Mouse (Mus musculus) hindbrain, embryonic 13.5 days (tissue): Measurements from ENCODE around the gene Zfp658. TPM values are rescaled to one million over a fixed set of nuclear protein-coding genes. Genes with fewer than 3 reads are reported as not detected.

Source experiments
- ATAC-seq: fragments of 200-750 bp; cut with Nextera tagmentation; 2 replicates; pipeline ENCODE4 v1.8.0; 2017; ENCODE audit warnings: moderate TSS enrichment; ENCODE audit not compliant: low FRiP score
- H3K27ac ChIP-seq: fragments of 300-500 bp; sonication (generic); 2 replicates; pipeline ENCODE4 v1.5.1; 2015; ENCODE audit warnings: inconsistent platforms, mild to moderate bottlenecking, moderate library complexity
- H3K27me3 ChIP-seq: fragments of 300-500 bp; sonication (generic); 2 replicates; pipeline ENCODE4 v1.6.1; 2015; ENCODE audit warnings: mild to moderate bottlenecking, inconsistent platforms
- H3K36me3 ChIP-seq: fragments of 300-500 bp; sonication (generic); 2 replicates; pipeline ENCODE4 v1.6.1; 2015; ENCODE audit warnings: mild to moderate bottlenecking, inconsistent platforms
- H3K4me1 ChIP-seq: fragments of 300-500 bp; sonication (generic); replicated peaks from 2 replicates; pipeline ENCODE4 v1.6.1; 2015; ENCODE audit warnings: inconsistent platforms
- H3K4me2 ChIP-seq: fragments of 300-500 bp; sonication (generic); 2 replicates; pipeline ENCODE4 v1.6.1; 2015; ENCODE audit warnings: inconsistent platforms, mild to moderate bottlenecking, moderate library complexity
- H3K4me3 ChIP-seq: fragments of 300-500 bp; sonication (generic); 2 replicates; pipeline ENCODE4 v1.5.1; 2015; ENCODE audit warnings: mild to moderate bottlenecking, inconsistent platforms
- H3K9ac ChIP-seq: fragments of 300-500 bp; sonication (generic); 2 replicates; pipeline ENCODE4 v1.6.1; 2015; ENCODE audit warnings: mild to moderate bottlenecking, inconsistent platforms
- H3K9me3 ChIP-seq: fragments of 300-500 bp; sonication (generic); 2 replicates; pipeline ENCODE4 v1.6.1; 2016; ENCODE audit warnings: inconsistent platforms
- WGBS: fragments of 180-500 bp; shearing (Covaris S2); methylation state at CpG from one replicate; pipeline ENCODE4 v1.1.7; 2015; 5-methylcytosine and 5-hydroxymethylcytosine counted together
- polyA plus RNA-seq: library from polyadenylated mRNA; unstranded; fragments of >200 nt; fragmentation: Nextera tagmentation; extraction: Ambion mirVana; gene quantifications from 2 replicates; pipeline ENCODE4 v1.2.1, GENCODE M21; 2015

Zfp658 gene
- polyA plus RNA-seq, 1 experiment from 2014 or later, result 8.5 TPM

- Histone ChIP-seq H3K4me3 (no peak overlapping the region), H3K4me1 (no peaks in the 10 kb centered on the region), H3K9ac (no peak overlapping the region), H3K27me3 (no peaks in the 10 kb centered on the region), H3K4me2 (no peak overlapping the region), H3K9me3 (no peaks in the 10 kb centered on the region), H3K27ac (no peak overlapping the region), H3K36me3 (no peaks in the 10 kb centered on the region)
- ATAC-seq, result no peak
- 79% methylated on average over 4 of the region's 4 CpGs for WGBS
These were observed 13.8 kb upstream of the Zfp658 start for GRCm38 (mm10) chr7:43548206-43548605.

GRCm38 (mm10) chr7:43553153-43553552 lies 8.9 kb upstream of the Zfp658 start:
- 90% methylated on average over 4 of the region's 4 CpGs for WGBS
- no peak for ATAC-seq
- Histone ChIP-seq H3K4me1 (no peaks in the 10 kb centered on the region), H3K36me3 (no peaks in the 10 kb centered on the region), H3K4me2 (no peak overlapping the region), H3K27me3 (no peaks in the 10 kb centered on the region), H3K27ac (no peak overlapping the region), H3K9ac (no peak overlapping the region), H3K4me3 (no peak overlapping the region), H3K9me3 (no peaks in the 10 kb centered on the region)

- no peak overlapping the region for H3K9ac ChIP-seq
- no peak overlapping the region for H3K27ac ChIP-seq
- 67% methylated on average over 3 of the region's 3 CpGs for WGBS
- no peak for ATAC-seq
- H3K9me3 ChIP-seq, result no peaks in the 10 kb centered on the region
- no peaks in the 10 kb centered on the region for H3K27me3 ChIP-seq
- no peak overlapping the region for H3K4me2 ChIP-seq
- no peaks in the 10 kb centered on the region for H3K4me1 ChIP-seq
- no peaks in the 10 kb centered on the region for H3K36me3 ChIP-seq
- H3K4me3 ChIP-seq, result no peak overlapping the region
These were observed 7.5 kb upstream of the Zfp658 start for GRCm38 (mm10) chr7:43554550-43554949.

- Histone ChIP-seq H3K27ac (no peak overlapping the region), H3K27me3 (no peaks in the 10 kb centered on the region), H3K9me3 (no peaks in the 10 kb centered on the region), H3K9ac (no peak overlapping the region), H3K4me2 (no peak overlapping the region), H3K4me3 (no peak overlapping the region), H3K36me3 (no peaks in the 10 kb centered on the region), H3K4me1 (no peaks in the 10 kb centered on the region)
- ATAC-seq, result no peak
- 95% methylated on average over 5 of the region's 5 CpGs for whole genome bisulfite sequencing
These were observed 6.7 kb upstream of the Zfp658 start for GRCm38 (mm10) chr7:43555351-43555750.

- WGBS, result 92% methylated on average over 1 of the region's 1 CpGs
- Histone ChIP-seq H3K36me3 (no peaks in the 10 kb centered on the region), H3K9ac (no peak overlapping the region), H3K27ac (no peak overlapping the region), H3K27me3 (no peaks in the 10 kb centered on the region), H3K4me2 (no peak overlapping the region), H3K4me3 (no peak overlapping the region), H3K4me1 (no peaks in the 10 kb centered on the region), H3K9me3 (no peaks in the 10 kb centered on the region)
- no peak for ATAC-seq
These were observed 5.2 kb upstream of the Zfp658 start for GRCm38 (mm10) chr7:43556901-43557300.

GRCm38 (mm10) chr7:43562651-43563070 lies 605 bp downstream of the Zfp658 start:
- WGBS, result 0% methylated on average over 10 of the region's 10 CpGs
- Histone ChIP-seq H3K4me3 (peak overlapping the region; percentile 83), H3K4me2 (peak overlapping the region; percentile 77), H3K9me3 (no peaks in the 10 kb centered on the region), H3K9ac (peak overlapping the region; percentile 87), H3K36me3 (peaks cover 25% of the 10 kb centered on the region), H3K27me3 (no peaks in the 10 kb centered on the region), H3K27ac (peak overlapping the region; percentile 92), H3K4me1 (peaks cover 24% of the 10 kb centered on the region)
- ATAC-seq, result peak; percentile 18; the same call in 1 of the 2 replicates

- H3K4me2 ChIP-seq, result peak overlapping the region; percentile 77
- peaks cover 32% of the 10 kb centered on the region for H3K36me3 ChIP-seq
- H3K27ac ChIP-seq, result no peak overlapping the region; the same call in 1 of the 2 replicates
- peaks cover 24% of the 10 kb centered on the region for H3K4me1 ChIP-seq
- peak overlapping the region; percentile 83 for H3K4me3 ChIP-seq
- peak overlapping the region; percentile 87 for H3K9ac ChIP-seq
- WGBS, result 56% methylated on average over 6 of the region's 6 CpGs
- no peak for ATAC-seq
- no peaks in the 10 kb centered on the region for H3K27me3 ChIP-seq
- H3K9me3 ChIP-seq, result no peaks in the 10 kb centered on the region
These were observed 1.2 kb downstream of the Zfp658 start for GRCm38 (mm10) chr7:43563300-43563699.

GRCm38 (mm10) chr7:43571216-43571615 lies 9.2 kb downstream of the Zfp658 start:
- Histone ChIP-seq H3K36me3 (peaks cover 82% of the 10 kb centered on the region), H3K4me1 (no peaks in the 10 kb centered on the region), H3K27me3 (no peaks in the 10 kb centered on the region), H3K4me2 (no peak overlapping the region), H3K27ac (no peak overlapping the region), H3K9me3 (no peaks in the 10 kb centered on the region), H3K9ac (no peak overlapping the region), H3K4me3 (no peak overlapping the region)
- ATAC-seq, result no peak
- 92% methylated on average over 2 of the region's 2 CpGs for WGBS

- ATAC-seq, result peak; percentile 98
- Histone ChIP-seq H3K9ac (peak within 1 kb of the TSS; percentile 84), H3K27me3 (no peaks in the 10 kb centered on the region), H3K4me2 (peak within 1 kb of the TSS; percentile 72), H3K4me1 (peaks cover 26% of the 10 kb centered on the region), H3K4me3 (peak within 1 kb of the TSS; percentile 69), H3K27ac (peak within 1 kb of the TSS; percentile 92), H3K36me3 (peaks cover 21% of the 10 kb centered on the region), H3K9me3 (no peaks in the 10 kb centered on the region)
- WGBS, result under 1% methylated on average over 37 of the region's 37 CpGs
These were observed 17.6 kb downstream of the Zfp658 start, which contains the start of gene Zfp719 for GRCm38 (mm10) chr7:43579440-43580171. Gene Zfp719 (plus strand): TSS chr7:43579610.

- Histone ChIP-seq H3K9me3 (no peaks in the 10 kb centered on the region), H3K9ac (peak overlapping the region; percentile 84), H3K4me2 (peak overlapping the region; percentile 72), H3K4me1 (peaks cover 26% of the 10 kb centered on the region), H3K27ac (peak overlapping the region; percentile 92), H3K27me3 (no peaks in the 10 kb centered on the region), H3K4me3 (peak overlapping the region; percentile 69), H3K36me3 (peaks cover 23% of the 10 kb centered on the region)
- 73% methylated on average over 5 of the region's 5 CpGs for WGBS
- no peak for ATAC-seq
These were observed 18.5 kb downstream of the Zfp658 start for GRCm38 (mm10) chr7:43580526-43580925.

GRCm38 (mm10) chr7:43584790-43585189 lies 22.7 kb downstream of the Zfp658 start:
- H3K4me3 ChIP-seq, result no peak overlapping the region
- WGBS, result 93% methylated on average over 5 of the region's 5 CpGs
- H3K9ac ChIP-seq, result no peak overlapping the region
- H3K36me3 ChIP-seq, result peaks cover 62% of the 10 kb centered on the region
- peaks cover 26% of the 10 kb centered on the region for H3K4me1 ChIP-seq
- no peak overlapping the region for H3K4me2 ChIP-seq
- no peak overlapping the region for H3K27ac ChIP-seq
- H3K27me3 ChIP-seq, result no peaks in the 10 kb centered on the region
- ATAC-seq, result no peak
- no peaks in the 10 kb centered on the region for H3K9me3 ChIP-seq

- H3K27ac ChIP-seq, result no peak overlapping the region
- no peak for ATAC-seq
These were observed 39.8 kb downstream of the Zfp658 start for GRCm38 (mm10) chr7:43601884-43602283.

More at GRCm38 (mm10) chr7:43601884-43602283, 39.8 kb downstream of the Zfp658 start:
- Histone ChIP-seq H3K4me1 (peaks cover 4% of the 10 kb centered on the region; the same call in 1 of the 2 replicates), H3K9ac (no peak overlapping the region), H3K36me3 (no peaks in the 10 kb centered on the region), H3K4me2 (no peak overlapping the region), H3K27me3 (no peaks in the 10 kb centered on the region), H3K4me3 (no peak overlapping the region), H3K9me3 (no peaks in the 10 kb centered on the region)
- 33% methylated on average over 5 of the region's 5 CpGs for whole genome bisulfite sequencing
